Mouse (Mus musculus): ENCODE results near the gene Alyref2.

Gene Alyref2

DNA sequence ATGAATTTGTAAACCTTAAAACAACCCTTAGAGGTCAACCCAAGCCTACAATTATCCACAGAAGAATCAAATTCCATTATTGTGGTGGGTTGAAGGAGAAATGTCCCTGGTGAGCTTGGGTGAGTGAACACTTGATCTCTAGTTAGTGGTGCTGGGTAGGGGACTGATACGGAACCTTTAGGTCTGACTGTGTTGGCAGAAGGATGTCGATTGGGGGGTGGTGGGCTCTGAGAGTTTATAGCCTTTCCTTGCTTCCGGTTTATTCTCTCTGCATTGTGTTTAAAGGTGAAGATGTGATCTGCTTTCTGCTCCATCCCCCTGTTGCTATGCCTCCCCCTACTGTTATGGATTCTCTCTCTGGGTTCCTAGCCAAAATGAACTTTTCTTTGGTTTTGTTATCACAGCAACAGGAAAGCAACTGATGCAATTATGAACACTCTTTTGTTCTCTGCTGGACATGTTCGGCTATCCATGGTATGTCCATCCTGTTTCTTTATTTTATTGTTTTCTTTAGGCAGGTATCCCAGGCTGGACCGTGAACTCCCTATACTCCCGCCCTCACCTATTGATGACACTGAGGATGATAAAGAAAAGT lies 2.2 kb upstream of the Alyref2 start:
- DNase-seq (ENCODE audit: low spot score) = no peak

DNA sequence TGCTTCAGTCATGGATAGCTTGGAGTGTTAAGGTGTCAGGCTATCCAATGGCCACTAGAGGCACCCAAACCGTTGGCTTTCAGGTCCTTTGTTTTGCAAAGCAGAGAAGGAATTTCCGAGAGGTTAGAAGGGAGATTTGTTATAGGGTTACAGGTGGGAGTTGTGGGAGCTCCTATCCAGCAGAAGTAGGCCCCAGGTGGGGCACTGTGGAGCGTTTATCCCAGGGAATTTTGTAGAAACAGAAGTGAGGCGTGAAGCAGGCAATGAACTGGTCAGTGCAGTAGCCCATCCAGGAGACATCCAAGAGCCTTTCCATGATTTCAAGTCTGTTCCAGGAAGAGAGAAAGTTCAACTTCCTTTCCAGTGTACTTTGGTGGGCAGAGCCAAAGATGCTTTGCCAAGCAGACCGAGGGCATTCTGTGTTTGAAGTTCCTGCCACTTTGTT lies 1.6 kb upstream of the Alyref2 start:
- no peak for DNase-seq (ENCODE audit: low spot score)

DNA sequence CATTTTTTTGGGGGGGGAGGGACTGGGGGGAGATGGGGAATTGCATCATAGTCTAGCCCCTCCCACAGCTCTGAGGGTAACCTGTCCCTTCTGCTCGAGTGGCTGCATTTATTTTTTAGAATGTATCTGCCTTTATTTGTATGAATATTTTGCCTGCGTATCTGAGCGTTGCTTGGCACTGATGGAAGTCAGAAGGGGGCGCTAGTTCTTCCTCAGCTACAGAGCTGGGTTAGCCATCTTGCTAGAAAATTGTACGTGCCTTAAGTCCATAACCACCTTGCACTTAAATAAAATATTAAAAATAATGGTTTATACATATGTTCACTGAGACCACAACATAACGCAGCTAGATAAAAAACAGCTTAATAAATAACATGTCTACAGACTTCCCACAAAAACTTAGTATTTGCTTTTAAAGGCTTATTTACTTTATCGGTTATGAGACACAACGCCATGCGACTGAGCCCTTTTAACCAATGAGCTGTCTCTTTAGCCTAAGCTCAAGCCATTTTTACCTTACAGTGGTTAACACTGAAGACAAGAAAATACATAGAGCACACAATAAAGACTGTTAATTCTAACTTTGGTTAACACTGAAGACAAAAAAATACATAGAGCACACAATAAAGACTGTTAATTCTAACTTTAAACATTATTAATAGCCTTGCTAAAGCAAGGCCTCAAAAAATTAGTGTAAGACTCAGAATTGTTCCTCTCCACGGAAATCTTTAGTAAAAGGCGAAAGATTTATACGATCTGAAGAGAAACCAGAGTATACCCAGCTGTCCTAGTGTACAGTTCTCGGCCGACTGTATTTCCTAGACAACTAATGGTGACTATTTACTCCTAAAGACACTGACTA lies 659 bp upstream of the Alyref2 start:
- peak; percentile 82 for DNase-seq (ENCODE audit: low spot score)

DNA sequence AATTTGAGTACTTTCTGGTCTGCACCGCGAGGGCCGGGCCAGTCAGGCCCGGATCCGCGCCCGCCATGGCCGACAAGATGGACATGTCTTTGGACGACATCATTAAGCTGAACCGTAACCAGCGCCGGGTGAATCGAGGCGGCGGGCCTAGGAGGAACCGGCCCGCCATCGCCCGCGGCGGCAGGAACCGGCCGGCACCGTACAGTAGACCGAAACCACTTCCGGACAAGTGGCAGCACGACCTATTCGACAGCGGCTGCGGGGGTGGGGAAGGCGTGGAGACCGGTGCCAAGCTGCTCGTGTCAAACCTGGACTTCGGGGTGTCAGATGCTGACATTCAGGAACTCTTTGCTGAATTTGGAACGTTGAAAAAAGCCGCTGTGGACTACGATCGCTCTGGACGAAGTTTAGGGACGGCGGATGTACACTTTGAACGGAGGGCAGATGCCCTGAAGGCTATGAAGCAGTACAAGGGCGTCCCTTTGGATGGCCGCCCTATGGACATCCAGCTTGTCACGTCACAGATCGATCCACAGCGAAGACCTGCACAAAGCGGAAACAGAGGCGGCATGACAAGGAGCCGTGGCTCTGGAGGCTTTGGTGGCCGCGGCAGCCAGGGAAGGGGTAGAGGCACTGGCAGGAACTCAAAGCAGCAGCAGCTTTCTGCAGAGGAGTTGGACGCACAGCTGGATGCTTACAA lies 464 bp downstream of the Alyref2 start:
- peak; percentile 63 for DNase-seq (ENCODE audit: low spot score)

DNA sequence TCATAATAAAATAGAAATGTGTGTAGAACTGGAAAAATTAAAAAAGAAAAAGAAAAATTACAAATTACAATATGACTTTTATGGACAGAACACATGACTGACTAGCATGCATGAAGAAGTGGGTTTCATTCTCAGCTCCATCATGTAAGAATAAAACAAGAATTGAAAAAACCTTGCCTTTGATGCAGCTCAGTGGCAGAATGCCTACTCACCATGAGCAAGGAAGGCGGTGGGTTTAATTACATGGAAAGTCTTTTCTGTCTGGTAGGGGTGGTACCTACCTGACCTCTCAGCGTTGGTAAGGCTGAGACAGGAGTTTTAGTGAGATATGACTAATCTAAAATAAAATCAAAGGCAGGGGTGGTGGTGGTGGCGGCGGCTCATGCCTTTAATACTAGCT lies 1.3 kb downstream of the Alyref2 start:
- DNase-seq (ENCODE audit: low spot score) = no peak

DNA sequence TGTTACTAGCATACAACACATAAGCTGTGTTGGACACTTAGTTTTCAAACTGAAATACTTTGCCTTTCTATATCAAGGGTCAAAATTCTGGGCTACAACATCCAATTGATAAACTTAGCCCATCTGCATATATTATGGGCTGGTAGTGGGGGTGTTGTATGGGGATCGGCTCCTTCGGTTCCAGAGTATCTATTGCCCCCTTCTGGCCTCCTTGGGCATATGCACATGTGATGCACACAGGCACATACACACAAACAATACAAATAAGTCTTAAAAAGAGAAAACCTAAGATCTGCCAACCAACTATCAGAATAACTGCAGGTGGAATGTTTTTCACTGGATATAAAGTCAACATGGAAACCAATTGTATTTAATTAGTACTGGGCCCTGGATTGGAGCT lies 10.0 kb downstream of the Alyref2 start:
- no peak for DNase-seq (ENCODE audit: low spot score)

- no peak for DNase-seq (ENCODE audit: low spot score)
These were observed 10.5 kb downstream of the Alyref2 start for GRCm38 (mm10) chr1:171513760-171514159.

DNA sequence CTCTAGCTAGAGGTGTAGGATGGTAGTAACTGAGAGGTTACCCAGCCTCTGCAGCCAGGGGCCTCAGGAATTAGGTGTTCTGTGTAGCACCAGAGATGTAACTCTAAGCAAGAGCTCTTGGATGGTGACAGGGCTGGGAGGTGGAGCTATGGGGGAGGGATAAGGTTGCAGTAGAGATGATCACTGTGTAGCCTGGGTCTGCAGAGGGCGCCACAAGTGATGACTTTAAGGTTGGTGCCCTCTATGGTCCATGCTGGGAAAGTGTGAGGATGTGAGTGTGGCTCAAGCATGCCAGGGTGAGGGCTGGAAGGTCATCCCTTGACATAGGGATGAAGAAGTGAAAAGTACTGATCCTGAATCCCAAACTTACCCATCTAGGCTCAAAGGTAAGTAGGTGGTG lies 11.8 kb downstream of the Alyref2 start:
- DNase-seq (ENCODE audit: low spot score) = no peak

GRCm38 (mm10) chr1:171515557-171515956 lies 12.3 kb downstream of the Alyref2 start:
- no peak for DNase-seq (ENCODE audit: low spot score)

DNA sequence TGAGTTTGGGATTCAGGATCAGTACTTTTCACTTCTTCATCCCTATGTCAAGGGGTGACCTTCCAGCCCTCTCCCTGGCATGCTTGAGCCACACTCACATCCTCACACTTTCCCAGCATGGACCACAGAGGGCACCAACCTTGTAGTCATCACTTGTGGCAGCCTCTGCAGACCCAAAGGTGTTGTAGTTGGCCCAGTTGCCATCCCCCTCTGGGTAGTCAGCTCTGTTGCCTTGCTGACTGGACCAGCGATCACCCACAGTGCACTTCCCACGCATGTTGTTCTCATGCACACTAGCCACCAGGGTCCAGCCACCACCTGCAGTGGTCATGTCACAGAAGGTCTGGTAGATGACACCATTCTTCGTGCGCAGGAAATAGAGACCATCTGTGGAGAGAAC lies 28.1 kb downstream of the Alyref2 start:
- DNase-seq (ENCODE audit: low spot score) = no peak

- no peak for DNase-seq (ENCODE audit: low spot score)
These were observed 29.6 kb downstream of the Alyref2 start for GRCm38 (mm10) chr1:171532830-171533229.

DNA sequence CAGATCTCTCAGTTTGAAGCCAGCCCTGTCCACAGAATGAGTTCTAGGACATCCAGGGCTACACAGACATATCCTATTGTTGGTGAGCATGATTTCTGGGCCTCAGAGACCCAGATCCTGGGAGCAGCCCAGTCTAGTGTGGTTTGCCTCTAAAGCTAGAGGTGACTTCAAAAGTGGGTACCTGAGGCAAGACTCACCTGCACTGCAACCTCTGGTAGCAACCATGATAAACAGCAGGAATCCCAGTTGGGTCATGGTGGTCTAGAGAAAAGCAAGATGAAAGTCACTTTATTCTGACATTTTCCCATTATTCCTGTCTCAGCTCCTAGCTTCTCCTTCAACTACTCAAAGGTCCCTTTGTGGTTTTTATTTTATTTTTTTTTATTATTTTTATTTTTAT lies 31.3 kb downstream of the Alyref2 start:
- no peak for DNase-seq (ENCODE audit: low spot score)

DNA sequence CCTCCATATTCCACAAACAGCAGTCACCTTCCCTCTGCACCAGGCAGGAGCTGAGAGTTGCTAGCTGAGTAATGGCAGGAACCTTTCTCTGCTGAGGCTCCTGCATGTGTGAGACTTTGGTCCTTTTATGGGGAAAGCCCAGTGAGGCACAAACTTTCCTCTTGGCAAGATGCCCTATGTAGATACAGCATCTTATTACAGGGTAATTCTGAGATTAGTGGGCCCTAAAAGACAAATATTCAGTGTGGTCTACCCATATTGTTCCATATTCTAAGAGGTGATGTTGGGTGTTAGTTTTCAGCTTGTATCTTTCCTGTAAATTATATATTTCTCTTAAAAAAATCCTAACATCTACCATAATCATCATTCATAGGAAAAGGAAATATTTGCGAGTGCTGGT lies 31.9 kb downstream of the Alyref2 start, which contains the start of gene Itln1:
TSS of gene Itln1 (minus strand) at position 101 of the 400 bp plus-strand sequence.
- no peak for DNase-seq (ENCODE audit: low spot score)

GRCm38 (mm10) chr1:171540694-171541093 lies 37.4 kb downstream of the Alyref2 start:
- DNase-seq (ENCODE audit: low spot score) = no peak

DNA sequence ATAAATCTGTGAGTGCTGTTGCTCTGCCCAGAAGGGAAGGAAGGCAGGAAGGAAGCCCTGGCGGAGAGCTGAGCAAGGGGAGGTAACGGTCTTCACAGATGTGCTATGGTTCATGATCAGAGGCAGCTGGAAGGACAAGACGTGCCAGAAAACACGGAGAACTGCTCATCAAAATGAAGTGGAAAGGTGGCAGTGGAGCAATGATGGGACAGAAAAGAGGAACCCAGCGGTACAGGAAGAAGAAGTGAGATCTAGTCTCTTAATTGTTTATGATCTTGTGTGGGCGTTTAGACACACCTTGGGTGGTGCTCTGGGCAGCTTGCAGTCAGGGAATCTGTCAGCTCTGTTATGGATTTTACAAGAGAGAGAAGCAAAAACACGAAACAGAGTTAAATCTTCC lies 48.0 kb downstream of the Alyref2 start:
- no peak for DNase-seq (ENCODE audit: low spot score)

GRCm38 (mm10) chr1:171552230-171552629 lies 49.0 kb downstream of the Alyref2 start:
- DNase-seq (ENCODE audit: low spot score) = no peak

GRCm38 (mm10) chr1:171553359-171554341 lies 50.4 kb downstream of the Alyref2 start:
- no peak for DNase-seq (ENCODE audit: low spot score)
